19 mouse cellular contexts compared by ENCODE assay signal in genomic region chr1:63518814-63519213, GRCm38 (mm10).
"Had no signal": no experiment of that assay in that cellular context is flagged by ENCODE, and none has a peak within 500 bp of the region (broad histone marks: within the 10 kb centered on the region; RNA-seq: fewer than 3 reads in every experiment).

No protein-coding gene starts in this region.

- ATAC-seq: midbrain, embryonic 15.5 days had no signal

- H3K36me3 ChIP-seq: kidney, embryonic 15.5 days; limb, embryonic 10.5 days; limb, embryonic 13.5 days; liver, embryonic 13.5 days; midbrain, embryonic 12.5 days; midbrain, embryonic 15.5 days had no signal

- H3K9ac ChIP-seq: kidney, embryonic 15.5 days; limb, embryonic 13.5 days; liver, embryonic 13.5 days; midbrain, embryonic 12.5 days; midbrain, embryonic 15.5 days; neural tube, embryonic 13.5 days had no signal

- H3K4me1 ChIP-seq: limb, embryonic 10.5 days; limb, embryonic 13.5 days; liver, embryonic 13.5 days; midbrain, embryonic 12.5 days; midbrain, embryonic 15.5 days; neural tube, embryonic 13.5 days had no signal

- H3K4me2 ChIP-seq: kidney, embryonic 15.5 days; limb, embryonic 13.5 days; liver, embryonic 13.5 days; midbrain, embryonic 12.5 days; midbrain, embryonic 15.5 days; neural tube, embryonic 13.5 days had no signal

- H3K4me3 ChIP-seq: kidney, embryonic 15.5 days; layer of hippocampus, adult 2 months; limb, embryonic 10.5 days; limb, embryonic 13.5 days; liver, embryonic 13.5 days; midbrain, embryonic 12.5 days; midbrain, embryonic 15.5 days; neural tube, embryonic 13.5 days had no signal

- DNase-seq: kidney, postnatal 14 days; layer of hippocampus, adult 9-11 months; liver; liver, embryonic 13.5 days; lung, adult 2 months; lung, postnatal 14 days; lung, postnatal 4 days; retina, postnatal 1 day; thymus, adult 2 months; thymus, postnatal 14 days; thymus, postnatal 4 days had no signal

- H3K9me3 ChIP-seq: kidney, embryonic 15.5 days; limb, embryonic 10.5 days; limb, embryonic 13.5 days; liver, embryonic 13.5 days; midbrain, embryonic 12.5 days; midbrain, embryonic 15.5 days; neural tube, embryonic 13.5 days had no signal

- H3K27ac ChIP-seq: kidney, embryonic 15.5 days; layer of hippocampus, adult 2 months; limb, embryonic 10.5 days; limb, embryonic 13.5 days; liver, embryonic 13.5 days; midbrain, embryonic 12.5 days; midbrain, embryonic 15.5 days; neural tube, embryonic 13.5 days; stomach, postnatal 0 days had no signal

- H3K27me3 ChIP-seq: kidney, embryonic 15.5 days; limb, embryonic 13.5 days; liver, embryonic 13.5 days; midbrain, embryonic 12.5 days; midbrain, embryonic 15.5 days; neural tube, embryonic 13.5 days had no signal
